Mouse (Mus musculus): ENCODE results near the gene Eif4ebp2.
"Not testable (repeated sequence)": the region's sequence is repeated elsewhere in the genome, so short reads cannot be mapped to it uniquely, and the experiment has no call there.

Eif4ebp2 gene

DNA sequence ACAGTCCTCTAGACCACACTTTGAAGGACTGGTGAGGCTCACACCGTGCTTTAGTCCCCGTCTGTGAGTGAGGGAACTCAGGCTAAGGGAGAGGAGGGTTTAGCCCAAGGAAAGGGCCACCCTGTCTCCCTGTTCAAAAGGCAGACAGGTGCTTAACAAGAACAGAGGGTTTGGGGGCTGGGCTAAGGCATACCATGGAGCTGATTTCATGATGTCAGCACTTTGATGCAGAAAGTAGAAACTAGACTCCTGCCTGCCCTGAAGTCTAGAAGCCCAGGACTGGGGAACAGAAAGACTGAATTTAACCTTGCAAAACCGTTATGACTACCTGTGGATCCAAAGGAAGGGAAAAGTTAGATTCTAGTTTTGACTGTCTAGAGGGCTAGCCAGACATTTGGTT is 4.7 kb upstream of the Eif4ebp2 start:
- no peak for DNase-seq

DNA sequence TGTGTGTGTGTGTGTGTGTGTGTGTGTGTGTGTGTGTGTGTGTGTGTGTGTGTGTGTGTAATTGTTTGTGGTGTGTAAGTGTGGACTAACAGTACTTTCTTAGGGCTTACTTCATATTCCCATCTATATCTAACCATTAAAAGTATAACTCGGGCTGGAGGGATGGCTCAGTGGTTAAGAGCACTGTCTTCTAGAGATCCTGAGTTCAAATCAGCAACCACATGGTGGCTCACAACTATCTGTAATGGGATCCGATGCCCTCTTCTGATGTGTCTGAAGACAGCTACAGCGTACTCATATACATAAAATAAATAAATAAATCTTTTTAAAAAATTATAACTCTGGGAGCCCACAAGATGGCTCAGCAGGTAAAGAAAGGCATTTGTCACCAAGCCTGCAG is 710 bp upstream of the Eif4ebp2 start:
- DNase-seq, result not testable (repeated sequence)

DNA sequence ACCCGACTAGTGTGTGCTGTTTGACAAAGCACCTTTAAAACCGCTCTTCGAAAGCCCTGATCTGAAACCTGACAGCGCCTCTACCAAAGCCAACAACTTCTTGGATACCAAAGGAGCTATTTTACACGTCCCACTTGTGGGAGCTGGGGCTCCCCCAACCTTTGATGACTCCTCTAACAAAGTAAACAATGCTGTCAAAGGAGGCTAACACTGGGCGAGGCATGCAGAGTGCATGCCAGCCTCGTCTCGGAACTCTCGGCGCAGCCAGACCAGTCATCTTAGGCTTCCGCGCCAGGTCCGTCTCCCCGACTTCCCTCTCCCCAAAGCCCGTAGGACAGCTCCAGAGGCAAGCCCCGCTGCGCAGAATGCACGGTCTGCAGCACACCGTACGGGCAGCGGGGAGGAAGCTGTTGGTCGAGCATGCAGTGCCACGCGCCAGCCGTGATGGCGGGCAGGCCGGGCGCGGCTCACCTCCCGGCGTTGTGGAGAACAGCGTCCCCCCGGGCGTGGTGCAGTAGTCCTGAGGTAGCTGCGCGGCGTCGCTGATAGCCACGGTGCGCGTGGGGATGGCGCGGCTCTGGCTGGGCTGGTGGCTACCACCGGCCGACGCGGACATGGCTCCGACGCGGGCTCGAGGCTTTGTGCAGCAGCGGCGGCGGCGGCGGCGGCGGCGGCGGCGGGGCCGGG is 387 bp downstream of the Eif4ebp2 start:
- DNase-seq, result peak; percentile 46 to 63

DNA sequence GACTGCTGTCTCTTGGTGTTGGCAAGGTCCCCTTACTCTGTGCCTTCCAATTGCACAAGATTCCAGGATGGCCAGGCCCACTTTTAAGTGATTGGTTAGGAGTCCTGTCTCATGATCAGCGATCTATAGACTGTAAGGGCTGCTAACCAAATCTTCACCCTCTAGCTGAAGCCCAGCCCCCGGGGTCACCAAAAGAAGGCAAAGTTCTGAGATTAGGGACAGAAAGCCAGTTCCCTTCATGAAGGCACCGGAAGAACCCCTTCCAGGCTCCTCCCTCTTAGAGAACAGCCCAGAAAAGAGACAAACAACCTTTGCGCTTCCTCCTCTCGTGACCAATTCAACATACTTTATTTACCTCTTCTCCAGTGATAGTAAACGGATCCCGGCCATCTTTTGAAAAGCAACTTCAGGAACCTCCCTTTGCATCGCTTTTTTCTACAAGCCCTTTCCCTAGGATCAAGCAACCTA is 964 bp downstream of the Eif4ebp2 start:
- DNase-seq, result peak; percentile 31 to 35

DNA sequence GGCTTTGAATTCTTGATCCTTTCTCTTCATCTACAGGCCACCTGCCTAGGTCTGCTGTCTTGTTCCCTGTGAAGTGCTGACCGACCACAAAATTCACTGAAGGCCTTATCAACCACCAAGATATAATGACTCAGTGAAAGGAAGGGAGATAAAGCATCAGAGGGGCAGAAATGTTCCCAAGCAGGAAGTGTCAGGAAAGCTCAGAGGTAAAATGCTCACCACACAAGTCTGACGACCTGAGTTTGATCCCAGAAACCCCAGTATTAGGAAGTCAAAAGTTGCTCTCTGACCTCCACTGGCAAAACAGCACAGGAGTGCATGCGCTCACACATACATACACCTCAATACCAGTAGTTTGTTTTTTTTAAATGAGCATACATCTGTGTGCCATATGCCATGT is 3.6 kb downstream of the Eif4ebp2 start:
- no peak for DNase-seq

DNA sequence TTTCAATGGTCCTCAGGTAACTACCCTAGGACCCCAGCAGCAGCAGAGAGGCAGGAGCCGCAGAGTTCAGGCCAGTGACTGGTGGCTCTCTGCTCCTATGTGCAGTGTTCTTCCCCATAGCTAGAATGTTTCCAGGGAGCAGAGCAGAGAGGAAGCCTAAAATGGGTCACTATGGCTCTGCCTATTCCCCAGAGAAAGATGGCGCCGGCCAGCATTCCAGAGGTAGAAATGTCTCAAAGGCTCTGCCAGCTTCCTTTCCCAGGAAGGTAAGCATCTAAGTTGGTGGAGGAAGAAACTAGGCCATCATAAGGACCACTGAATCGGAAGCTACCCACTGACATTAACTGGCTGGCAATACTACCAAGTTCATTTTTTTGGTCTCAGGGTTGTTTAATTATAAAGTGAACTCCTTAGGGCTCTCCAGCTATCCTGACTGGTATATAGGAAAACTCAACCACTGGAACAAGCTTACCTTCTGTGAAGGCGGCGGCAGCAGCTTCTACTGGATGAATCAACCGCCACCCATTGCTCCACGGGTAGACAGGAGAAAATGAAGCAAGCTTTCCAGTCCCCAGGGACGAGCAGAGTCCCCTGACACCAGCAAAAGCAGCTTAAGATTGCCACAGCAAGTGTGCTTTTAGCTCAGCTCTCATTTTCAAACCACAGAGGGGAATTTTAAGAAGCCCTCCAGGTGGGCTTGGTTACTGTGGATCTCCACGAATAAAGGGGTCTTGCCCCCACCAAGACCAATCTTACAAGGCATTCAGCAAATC is 4.7 kb downstream of the Eif4ebp2 start:
- no peak for DNase-seq

DNA sequence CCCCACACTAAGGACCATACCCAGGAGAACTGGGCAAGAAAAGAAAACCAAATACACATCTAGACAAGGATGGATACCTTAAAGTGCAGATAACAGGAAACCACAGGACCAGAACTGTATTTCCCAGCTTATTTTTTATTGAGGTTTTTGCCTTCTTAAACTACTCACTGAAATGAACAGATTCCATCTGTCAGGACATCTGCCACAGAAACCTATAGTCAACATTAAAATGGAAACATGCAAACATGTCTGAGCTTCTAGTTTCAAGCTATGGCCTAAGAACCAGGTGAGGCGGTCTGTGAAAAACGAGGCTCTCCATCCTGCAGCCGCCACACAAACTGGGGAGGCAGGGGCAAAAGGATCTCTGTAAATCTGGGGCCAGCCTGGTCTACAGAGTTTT is 7.4 kb downstream of the Eif4ebp2 start:
- no peak for DNase-seq

DNA sequence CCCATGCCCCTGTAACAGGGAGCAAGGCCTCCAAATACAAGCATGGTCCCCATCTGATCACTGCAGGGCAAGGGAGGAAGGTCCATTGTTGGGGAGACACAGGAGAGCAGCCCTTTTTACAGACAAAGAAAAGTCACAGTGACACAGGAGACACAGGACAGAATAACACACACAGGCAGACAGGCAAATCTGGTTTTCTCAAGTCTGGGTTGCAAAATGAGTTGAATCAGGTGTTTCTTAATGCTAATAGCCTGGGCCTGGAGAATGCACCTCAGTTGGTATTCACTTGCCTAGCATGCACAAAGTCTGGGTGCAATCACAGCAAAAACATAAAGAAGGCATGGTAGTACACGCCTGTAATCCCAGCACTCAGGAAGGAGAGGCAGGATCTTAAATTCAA is 8.6 kb downstream of the Eif4ebp2 start:
- DNase-seq, result no peak

DNA sequence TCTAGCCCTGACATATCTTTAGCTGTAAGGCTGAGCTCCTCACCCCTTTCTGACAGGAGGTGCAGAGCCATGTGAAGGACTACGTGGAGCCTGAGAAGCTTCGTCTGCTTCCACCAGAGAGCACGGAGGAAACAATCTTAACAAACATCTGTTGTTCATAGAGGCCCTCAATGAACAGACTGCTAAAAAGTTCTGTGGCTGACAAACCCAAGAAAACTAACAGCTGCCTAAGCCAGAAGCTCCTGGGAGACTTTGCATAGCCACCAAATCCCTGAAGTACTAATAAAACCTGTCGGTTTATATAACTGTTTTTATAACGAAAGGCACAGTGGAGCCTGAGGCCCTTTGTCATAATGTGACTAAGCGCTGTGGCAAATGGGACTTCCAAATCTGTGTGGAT is 9.0 kb downstream of the Eif4ebp2 start:
- no peak for DNase-seq

DNA sequence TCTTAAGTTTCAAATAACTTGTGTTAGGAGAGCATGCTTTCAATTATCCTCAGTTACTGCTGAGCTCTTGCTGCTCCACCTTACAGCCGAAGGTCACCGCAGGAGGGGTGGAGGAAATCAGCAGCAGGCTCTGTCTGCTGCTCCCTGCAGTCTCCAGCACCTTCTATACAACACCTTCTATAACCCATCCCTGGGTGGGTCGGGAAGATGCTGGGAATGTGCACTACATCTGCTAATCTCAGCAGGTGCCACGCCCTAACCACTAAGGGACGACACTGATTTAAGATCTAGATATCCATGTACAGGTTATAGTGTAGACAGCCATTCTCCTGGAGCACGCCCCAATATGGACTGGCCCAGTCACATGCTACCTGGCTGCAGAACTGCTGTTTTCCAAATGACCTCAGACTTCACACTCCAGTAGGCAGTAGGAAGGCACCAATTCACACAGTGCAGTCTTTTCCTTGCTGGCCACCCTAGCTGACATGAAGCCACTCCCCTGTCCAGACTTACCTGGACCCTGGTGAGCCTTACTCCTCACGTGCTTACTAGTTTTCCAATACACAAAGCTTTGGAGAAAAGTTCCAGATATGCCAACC is 12.2 kb downstream of the Eif4ebp2 start:
- DNase-seq, result no peak

DNA sequence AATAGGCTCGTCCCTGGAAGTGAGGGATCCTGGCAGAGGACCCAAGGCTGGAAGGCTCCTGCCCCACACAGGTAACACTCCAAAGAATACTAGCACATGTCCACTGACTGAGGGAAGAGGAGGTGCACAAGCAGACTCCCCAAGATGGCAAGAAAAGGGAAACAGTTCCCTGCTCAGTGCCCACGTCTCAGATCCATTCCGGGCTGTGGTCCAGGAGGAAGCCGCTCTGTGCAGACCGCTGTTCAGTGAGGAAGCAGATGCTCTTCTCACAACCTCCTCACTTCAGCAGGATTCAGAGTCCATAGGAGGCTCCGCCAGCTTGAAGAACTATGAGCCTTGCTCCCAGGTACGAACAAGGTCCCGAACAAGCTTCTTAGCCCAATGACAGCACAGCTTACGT is 21.1 kb downstream of the Eif4ebp2 start:
- DNase-seq, result no peak

DNA sequence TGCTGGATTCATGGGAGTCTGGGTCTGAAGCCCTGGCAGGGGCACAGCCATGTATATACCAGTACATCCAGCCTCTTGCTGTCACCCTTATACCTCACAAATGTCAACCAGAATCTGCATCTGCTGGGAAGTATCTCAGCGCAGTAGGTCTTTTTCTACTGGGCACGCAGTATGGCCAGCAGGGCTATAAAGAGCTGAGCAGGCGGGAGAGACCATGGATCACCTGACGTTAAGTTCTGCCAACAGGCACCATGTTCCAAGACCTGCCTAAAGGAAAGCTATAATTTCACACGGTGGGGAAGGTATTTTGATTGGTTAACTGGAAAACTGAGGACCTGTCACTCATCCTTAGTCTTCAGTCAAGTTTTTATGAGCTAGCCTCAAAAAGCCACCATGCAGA is 23.4 kb downstream of the Eif4ebp2 start:
- DNase-seq, result no peak

DNA sequence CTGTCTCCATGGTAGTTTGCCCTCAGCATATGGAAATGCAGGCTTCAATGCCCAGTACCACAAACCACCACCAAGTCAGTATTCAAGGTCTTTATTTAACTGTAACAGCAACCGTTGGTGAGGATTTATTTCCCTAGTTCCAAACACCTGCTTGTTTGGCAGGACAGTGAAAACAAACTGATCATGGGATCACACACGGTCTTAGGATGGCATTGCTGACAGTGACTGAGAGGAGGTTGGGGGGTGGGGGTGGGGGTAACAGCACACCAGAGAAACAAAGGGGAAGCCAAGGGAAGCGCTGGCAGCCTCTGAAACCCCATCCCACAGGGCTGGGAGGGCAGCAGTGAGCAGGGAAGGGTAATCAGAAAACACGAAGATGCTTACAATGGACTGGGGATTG is 24.0 kb downstream of the Eif4ebp2 start:
- DNase-seq, result no peak

DNA sequence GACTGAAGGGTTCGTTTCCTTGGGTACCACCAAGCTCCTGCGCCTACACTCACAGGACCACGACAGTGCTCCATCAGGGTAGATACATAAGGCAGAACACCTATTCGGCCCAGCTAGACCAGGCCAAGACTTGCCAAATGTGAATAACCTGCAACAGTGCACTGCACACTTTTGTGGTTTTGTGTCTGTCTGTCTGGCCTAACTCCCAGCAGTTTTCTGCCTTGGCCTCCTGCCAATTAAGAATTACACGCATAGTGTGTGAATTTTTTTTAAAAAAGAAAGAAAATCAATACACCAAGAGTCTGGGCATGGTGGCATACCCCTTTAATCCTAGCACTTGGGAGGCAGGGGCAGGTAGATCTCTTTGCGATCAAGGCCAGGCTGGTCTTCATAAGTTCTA is 24.5 kb downstream of the Eif4ebp2 start:
- DNase-seq, result no peak

DNA sequence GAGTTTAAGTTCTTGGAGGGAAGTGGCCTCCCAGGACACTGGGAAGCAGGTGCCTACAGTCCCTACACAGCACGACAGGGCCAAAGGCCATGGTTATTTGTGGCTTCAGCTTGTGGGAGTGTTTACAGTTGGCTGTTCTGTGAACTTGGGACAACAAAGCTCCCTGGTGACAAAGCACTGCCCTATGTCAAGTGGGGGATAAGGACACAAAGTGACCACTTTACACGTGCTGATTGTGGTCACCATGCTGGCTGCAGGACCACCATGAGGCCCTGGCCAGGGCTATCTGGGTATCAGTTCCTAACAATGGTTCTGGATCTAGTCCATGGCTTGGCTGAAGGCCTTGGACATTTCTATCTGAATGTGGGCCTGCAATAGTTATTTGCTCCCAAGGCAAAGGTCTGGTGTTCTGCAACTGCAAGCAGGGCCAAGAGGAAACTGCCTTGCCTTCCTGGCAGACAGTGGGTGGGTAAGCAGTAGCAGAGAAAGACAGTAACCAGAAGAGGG is 26.2 kb downstream of the Eif4ebp2 start:
- DNase-seq, result no peak

DNA sequence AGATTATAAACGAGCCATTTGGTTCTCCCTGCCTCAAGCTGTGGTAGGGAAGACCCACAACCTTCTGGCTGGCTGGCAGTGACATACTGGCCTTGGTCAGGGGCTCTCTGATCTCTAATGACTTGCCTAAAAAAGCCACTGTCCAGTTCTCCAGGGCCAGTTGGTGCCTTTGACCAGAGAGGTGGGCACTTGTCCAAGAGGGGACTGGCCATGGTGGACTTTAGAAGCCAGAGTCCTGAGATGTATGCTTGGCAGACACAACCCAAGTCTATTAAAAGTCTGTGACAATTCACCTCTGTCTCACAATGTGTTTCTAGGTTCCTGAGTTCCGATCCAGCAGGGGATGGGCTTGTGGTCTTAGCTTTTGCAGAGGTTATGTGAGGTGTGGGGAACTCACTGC is 27.4 kb downstream of the Eif4ebp2 start:
- DNase-seq, result no peak

DNA sequence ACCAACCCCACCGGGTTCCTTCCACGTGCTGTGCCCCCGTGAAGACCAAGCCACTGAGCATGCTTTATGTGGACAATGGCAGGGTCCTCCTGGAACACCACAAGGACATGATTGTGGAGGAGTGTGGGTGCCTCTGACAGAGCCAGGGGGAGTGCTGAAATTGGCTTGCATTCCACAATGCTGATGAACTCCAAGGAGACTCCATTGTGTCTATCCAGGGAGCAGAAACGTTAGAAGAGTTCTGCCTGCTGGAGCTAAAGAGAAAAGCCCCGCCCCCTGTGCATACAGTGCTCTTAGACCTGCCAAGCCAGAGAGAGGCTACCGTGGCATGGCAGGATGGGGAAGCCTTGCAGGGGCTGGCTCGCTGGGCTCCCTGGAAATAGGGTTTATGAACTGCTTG is 28.0 kb downstream of the Eif4ebp2 start:
- no peak for DNase-seq

DNA sequence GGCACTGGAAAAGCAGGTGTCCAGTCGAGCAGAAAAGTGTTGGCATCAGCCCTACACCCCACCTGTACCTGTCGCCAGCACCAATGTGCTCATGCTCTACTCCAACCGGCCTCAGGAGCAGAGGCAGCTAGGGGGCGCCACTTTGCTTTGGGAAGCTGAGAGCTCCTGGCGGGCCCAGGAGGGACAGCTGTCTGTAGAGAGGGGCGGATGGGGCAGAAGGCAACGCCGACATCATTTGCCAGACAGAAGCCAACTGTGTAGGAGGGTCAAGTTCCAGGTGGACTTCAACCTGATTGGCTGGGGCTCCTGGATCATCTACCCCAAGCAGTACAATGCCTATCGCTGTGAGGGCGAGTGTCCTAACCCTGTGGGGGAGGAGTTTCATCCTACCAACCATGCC is 29.2 kb downstream of the Eif4ebp2 start:
- peak; percentile 51 to 54 for DNase-seq

DNA sequence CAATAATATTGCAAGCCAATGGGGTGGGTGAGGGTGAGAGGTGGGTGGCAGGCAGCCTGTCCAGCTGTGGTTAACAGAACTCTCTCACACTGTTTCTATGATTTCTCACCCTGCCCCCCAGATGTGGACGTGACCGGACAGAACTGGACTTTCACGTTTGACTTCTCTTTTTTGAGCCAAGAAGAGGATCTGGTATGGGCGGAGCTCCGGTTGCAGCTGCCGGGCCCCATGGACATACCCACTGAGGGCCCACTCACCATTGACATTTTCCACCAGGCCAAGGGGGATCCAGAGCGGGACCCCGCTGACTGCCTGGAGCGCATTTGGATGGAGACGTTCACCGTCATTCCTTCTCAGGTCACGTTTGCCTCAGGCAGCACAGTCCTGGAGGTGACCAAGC is 29.6 kb downstream of the Eif4ebp2 start:
- DNase-seq, result no peak

DNA sequence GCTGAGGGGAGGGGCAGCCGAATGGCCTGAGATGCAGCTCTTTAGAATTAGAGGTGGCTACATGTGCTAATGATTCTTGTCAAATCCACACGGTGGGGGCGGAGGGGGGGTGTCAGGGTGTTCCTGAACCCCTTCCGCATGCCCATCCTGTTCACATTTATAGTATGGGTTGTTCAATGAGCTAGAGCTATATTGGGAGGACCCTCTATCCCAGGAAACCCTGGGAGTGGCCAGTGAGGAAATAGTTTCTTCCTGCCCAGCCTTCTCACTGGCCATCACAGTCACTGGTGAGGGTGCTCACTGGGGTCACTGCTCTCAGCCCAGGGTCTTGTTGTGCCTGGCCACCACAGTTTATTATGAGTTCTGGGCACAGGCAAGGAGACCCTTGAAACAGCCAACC is 32.5 kb downstream of the Eif4ebp2 start:
- DNase-seq, result no peak

DNA sequence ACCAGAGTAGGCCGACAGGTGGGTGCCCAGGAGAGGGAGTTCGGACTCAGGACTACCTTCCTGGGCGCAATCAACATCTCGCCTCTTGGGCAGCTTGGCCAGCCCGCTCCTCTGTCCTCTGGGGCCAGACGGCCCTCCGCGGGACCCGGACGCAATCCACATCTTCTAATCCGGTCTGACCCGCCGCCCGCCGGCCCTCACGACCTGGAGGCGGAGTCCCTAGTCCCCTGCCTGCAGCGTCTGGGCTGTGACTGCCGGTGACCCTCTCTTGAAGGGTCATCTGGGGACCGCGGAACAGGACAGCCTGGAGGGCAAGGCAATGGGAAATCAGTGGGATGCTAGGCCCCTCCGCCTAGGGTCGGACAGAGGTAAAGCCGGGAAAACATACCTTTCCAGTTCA is 33.3 kb downstream of the Eif4ebp2 start:
- no peak for DNase-seq

DNA sequence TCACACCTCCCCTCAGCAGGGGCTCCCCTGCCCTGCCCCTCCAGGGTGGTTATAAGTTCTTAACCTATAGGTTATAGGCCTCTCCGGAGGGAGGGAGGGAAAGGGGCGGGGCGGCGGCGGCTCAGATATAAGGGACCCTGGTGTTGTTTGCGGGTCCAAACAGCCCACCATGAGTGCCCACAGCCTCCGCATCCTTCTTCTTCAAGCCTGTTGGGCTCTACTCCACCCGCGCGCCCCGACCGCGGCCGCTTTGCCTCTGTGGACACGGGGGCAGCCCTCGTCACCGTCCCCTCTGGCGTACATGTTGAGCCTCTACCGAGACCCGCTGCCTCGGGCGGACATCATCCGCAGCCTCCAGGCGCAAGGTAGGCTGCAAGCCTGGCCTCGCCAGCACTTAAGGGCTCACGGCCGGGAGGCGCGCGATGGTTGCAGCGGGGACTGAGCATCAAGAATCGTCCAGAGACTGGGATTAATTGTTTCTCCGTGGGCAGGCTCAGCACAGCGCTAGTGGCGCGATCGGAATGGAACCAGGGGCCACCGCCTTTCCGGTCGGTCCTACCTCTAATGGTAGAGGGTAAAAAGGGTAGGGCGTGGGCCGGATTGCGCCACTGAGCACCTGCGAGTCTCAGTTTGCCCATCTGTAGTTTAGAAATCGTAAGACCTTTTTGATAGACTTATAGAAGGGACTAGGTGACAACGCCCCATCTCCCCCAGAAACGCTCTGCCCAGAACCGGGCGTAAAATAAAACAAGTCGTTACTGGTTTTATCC is 34.1 kb downstream of the Eif4ebp2 start:
- no peak for DNase-seq

DNA sequence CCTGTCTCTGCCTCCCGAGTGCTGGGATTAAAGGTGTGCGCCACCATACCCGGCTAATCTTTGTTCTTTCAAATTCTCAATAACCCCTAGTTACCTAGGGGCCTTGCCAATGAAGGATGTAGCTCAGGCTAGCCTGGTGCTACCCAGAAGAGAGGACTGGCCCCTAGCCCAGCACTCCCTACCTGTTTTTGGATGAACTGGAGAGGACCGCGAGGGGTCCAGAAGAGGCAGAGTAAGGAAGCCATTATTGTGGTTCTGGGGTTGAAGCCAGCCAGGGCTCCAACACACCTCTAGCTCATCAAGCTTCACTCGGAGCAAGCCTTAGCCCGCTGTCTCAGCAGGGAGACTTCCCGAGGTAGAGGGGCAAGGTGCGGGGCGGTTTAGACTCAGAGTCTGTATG is 34.8 kb downstream of the Eif4ebp2 start, which contains the start of gene Nodal:
TSS of gene Nodal (plus strand) at position 301 of the 400 bp plus-strand sequence.
- no peak for DNase-seq

All from thymus, postnatal 36 days (tissue).